Mouse (Mus musculus) right cerebral cortex, postnatal 4 days (tissue): ENCODE results near the gene Gm7137.
"Not testable (repeated sequence)": the region's sequence is repeated elsewhere in the genome, so short reads cannot be mapped to it uniquely, and the experiment has no call there.

Experiments
- DNase-seq: peaks from one replicate; pipeline ENCODE4 v3.0.0-alpha.2; 2022

Gm7137 gene

GRCm38 (mm10) chr10:77751254-77751653 lies 36.7 kb downstream of the Gm7137 start, which contains the start of gene Gm9736:
Gene Gm9736 (minus strand): TSS chr10:77751354.
- not testable (repeated sequence) for DNase-seq

- not testable (repeated sequence) for DNase-seq
Observed at GRCm38 (mm10) chr10:77750686-77751085, 37.3 kb downstream of the Gm7137 start.

DNA sequence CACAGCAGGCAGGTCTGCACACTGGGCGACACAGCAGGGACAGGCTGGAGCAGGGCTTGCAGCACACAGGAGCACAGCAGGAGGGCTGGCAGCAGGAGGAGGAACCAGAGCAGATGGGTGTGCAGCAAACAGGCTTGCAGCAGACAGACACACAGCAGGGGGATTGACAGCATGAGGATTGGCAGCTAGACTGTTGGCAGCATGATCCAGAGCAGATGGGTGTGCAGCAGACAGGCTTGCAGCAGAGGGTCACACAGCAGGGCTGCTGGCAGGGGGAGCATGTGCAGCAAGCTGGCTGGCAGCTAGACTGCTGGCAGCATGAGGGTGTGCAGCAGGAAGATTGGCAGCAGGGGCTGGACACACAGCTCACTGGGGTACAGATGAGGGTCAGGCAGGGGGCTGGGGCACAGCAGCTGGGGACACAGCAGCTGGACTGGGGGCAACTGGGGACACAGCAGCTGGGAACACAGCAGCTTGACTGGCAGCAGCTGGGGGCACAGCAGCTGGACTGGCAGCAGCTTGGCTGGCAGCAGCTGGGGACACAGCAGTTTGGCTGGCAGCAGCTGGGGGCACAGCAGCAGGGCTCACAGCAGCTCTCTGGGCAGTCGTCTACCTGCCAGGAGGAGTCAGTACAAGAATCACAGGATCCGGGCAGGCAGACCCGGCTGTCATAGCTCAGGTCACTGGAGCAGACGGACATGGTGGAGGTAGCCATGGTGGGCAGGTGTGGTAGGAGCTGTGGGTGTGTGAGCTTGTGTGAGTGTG lies 45.9 kb downstream of the Gm7137 start, which contains the start of gene Gm18596:
TSS of gene Gm18596 (minus strand) at position 715 of the 765 bp plus-strand sequence.
- DNase-seq, result not testable (repeated sequence)

- DNase-seq, result no peak
Observed at GRCm38 (mm10) chr10:77738929-77739328, 49.1 kb downstream of the Gm7137 start.
